ENCODE assay signal across 26 mouse cellular contexts in the genomic region with DNA sequence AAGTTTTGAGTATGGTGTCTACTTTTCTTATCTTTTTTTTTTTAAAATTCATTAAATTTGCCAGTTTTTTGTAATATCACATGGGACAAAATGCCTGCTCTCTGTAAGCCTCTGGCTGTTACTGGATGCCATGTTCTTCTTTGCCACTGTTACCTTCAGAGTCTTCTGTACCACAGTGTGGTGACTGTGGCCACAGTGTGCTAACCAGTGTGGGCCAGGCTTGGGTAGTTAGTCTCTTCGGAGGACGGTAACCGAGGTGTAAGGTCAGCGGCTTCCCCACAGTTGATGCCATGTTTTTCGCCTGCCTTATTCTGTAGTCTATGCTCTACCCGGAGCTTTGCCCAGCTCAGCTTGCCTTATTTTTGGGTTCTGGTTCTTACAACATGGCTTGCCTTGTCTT. TPM values are rescaled to one million over a fixed set of nuclear protein-coding genes. Genes with fewer than 3 reads are reported as not detected.
DNase-seq lines count a peak whose midpoint lies in the region; ATAC-seq lines count a peak whose summit lies in the region.
"Had no signal": no experiment of that assay in that cellular context is flagged by ENCODE, and none has a peak within 500 bp of the region (broad histone marks: within the 10 kb centered on the region; RNA-seq: fewer than 3 reads in every experiment).

No protein-coding gene starts in this region.

- 97% methylated on average over 6 of the region's 6 CpGs for WGBS in forebrain, embryonic 10.5 days

- intact Hi-C loops in heart, postnatal 10 days (cut with DNase I), result no loop called here

- 0 out of 2 replicates have a peak, but pooled peaks have one; percentile 28 for ATAC-seq in erythroblast, adult 5-6 weeks (replicated peaks; ENCODE audit: low FRiP score, poor library complexity, severe bottlenecking)
- peak; percentile 44; the same call in 1 of the 2 replicates for ATAC-seq in monocyte, adult 5-6 weeks (replicated peaks; ENCODE audit: insufficient number of reproducible peaks, low FRiP score, low TSS enrichment, poor library complexity, severe bottlenecking)
- ATAC-seq: forebrain, embryonic 13.5 days; forebrain, embryonic 15.5 days; forebrain, postnatal 0 days; Patski had no signal

- H3K9me3 ChIP-seq in forebrain, embryonic 10.5 days, result no peaks in the 10 kb centered on the region
- H3K9me3 ChIP-seq: embryonic facial prominence, embryonic 10.5 days; embryonic facial prominence, embryonic 12.5 days; forebrain, embryonic 13.5 days; forebrain, embryonic 15.5 days; G1E had no signal

- DNase-seq in adrenal gland, postnatal 36 days, result no peak
- DNase-seq in forebrain, embryonic 10.5 days (ENCODE audit: extremely low spot score, low spot score), result no peak
- no peak for DNase-seq in heart, postnatal 10 days
- DNase-seq: adrenal gland, adult 8-10 months; adrenal gland, postnatal 14 days; cerebellum, adult 11-12 months; cerebellum, adult 2 months; cerebellum, adult 9-10 months; cerebellum, postnatal 10 days; cerebellum, postnatal 25 days; forebrain, postnatal 0 days had no signal

- no peak overlapping the region for H3K4me3 ChIP-seq in forebrain, embryonic 10.5 days
- H3K4me3 ChIP-seq: embryonic facial prominence, embryonic 10.5 days; embryonic facial prominence, embryonic 12.5 days; erythroblast, embryonic 14.5 days; forebrain, embryonic 13.5 days; forebrain, embryonic 15.5 days had no signal

- no peak overlapping the region for H3K27ac ChIP-seq in forebrain, embryonic 10.5 days
- H3K27ac ChIP-seq: embryonic facial prominence, embryonic 10.5 days; embryonic facial prominence, embryonic 12.5 days; forebrain, embryonic 13.5 days; forebrain, embryonic 15.5 days had no signal

- peaks cover 10% of the 10 kb centered on the region; the same call in 1 of the 2 replicates for H3K36me3 ChIP-seq in forebrain, embryonic 10.5 days (replicated peaks)
- H3K36me3 ChIP-seq: embryonic facial prominence, embryonic 12.5 days; forebrain, embryonic 15.5 days; G1E had no signal

- H3K27me3 ChIP-seq in forebrain, embryonic 10.5 days (ENCODE audit: poor library complexity, severe bottlenecking), result no peaks in the 10 kb centered on the region
- H3K27me3 ChIP-seq: embryonic facial prominence, embryonic 12.5 days; forebrain, embryonic 13.5 days; forebrain, embryonic 15.5 days; Patski had no signal

- peaks cover 4% of the 10 kb centered on the region; the same call in 1 of the 2 replicates for H3K4me1 ChIP-seq in forebrain, embryonic 10.5 days
- H3K4me1 ChIP-seq: embryonic facial prominence, embryonic 10.5 days; embryonic facial prominence, embryonic 12.5 days; forebrain, embryonic 15.5 days had no signal

RNA-seq across cellular contexts. Expression of gene 4930595D18Rik, which starts 1.9 kb away (rescaled TPM):
- total RNA-seq in erythroblast, adult 5-6 weeks (2015; ENCODE audit: low replicate concordance), result not detected in 2 replicates
- total RNA-seq in erythroblast, adult 5-6 weeks (2017; ENCODE audit: low replicate concordance), result not detected in 2 replicates
- 1.2 TPM in 1 of 3 replicates, not detected in the others for total RNA-seq in monocyte, adult 5-6 weeks (2017)
- total RNA-seq in adrenal gland, postnatal 36 days (2021), result not detected
- not detected in 2 replicates for polyA plus RNA-seq in forebrain, embryonic 10.5 days (2016; fragmentation: Nextera tagmentation; extraction: Ambion mirVana)
- total RNA-seq in heart, postnatal 10 days (2021), result not detected
- total RNA-seq: adrenal gland, adult 18-20 months; adrenal gland, adult 8-10 months; adrenal gland, postnatal 14 days; adrenal gland, postnatal 4 days had no signal
- polyA plus RNA-seq: C2C12; cerebellum, adult 2 months; cortical plate, adult 2 months; embryonic facial prominence, embryonic 10.5 days; embryonic facial prominence, embryonic 12.5 days; embryonic facial prominence, embryonic 14.5 days; erythroblast, embryonic 14.5 days; forebrain, embryonic 11.5 days; forebrain, embryonic 15.5 days; forebrain, postnatal 0 days; G1E; Patski had no signal

RNA-seq across cellular contexts. Expression of gene Traf3, which starts 16.2 kb away (rescaled TPM):
- 3.1 and 3.3 TPM in 2 replicates for total RNA-seq in erythroblast, adult 5-6 weeks (2015; ENCODE audit: low replicate concordance)
- 2.6 and 4.3 TPM in 2 replicates for total RNA-seq in erythroblast, adult 5-6 weeks (2017; ENCODE audit: low replicate concordance)
- 40.4 to 58.6 TPM (median 41.0 TPM) in 3 replicates for total RNA-seq in monocyte, adult 5-6 weeks (2017)
- total RNA-seq in adrenal gland, postnatal 36 days (2021), result 10 to 100 TPM; 28.9 to 30.9 TPM
- polyA plus RNA-seq in forebrain, embryonic 10.5 days (2016; fragmentation: Nextera tagmentation; extraction: Ambion mirVana), result 13.1 and 16.9 TPM in 2 replicates
- 10 to 100 TPM; 14.1 to 17.1 TPM for total RNA-seq in heart, postnatal 10 days (2021)
- polyA plus RNA-seq: G1E had no signal
